Mouse (Mus musculus): ENCODE data around the gene Chd6.

DNA sequence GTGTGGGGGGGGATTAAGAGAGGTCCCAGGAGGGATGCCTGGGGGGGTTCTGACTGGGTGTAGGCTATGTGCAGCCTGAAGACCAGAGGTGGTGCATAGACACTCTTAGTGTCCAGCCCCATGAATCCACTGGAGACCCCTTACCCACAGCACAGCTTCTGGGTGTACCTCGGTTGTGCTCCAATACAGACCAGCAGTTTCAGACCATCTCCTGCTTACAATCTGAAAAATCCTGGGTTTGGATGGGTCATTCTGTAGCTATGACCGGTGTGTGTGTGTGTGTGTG is 190.0 kb downstream of the Chd6 start:
- no peak for TF ChIP-seq CTCF (IDR thresholded peaks at IDR 0.05; ENCODE audit: low read depth)
- TF ChIP-seq EP300 (optimal IDR thresholded peaks at IDR 0.05) = no peak
